Mouse (Mus musculus) liver, embryonic 11.5 days (tissue): ENCODE measurements around the gene Ap3d1. TPM values are rescaled to one million over a fixed set of nuclear protein-coding genes. Genes with fewer than 3 reads are reported as not detected.

Experiments used
- ATAC-seq: fragments of 200-750 bp; cut with Nextera tagmentation; replicated peaks from 2 replicates; pipeline ENCODE4 v1.8.0; 2017; ENCODE audit warnings: moderate number of reproducible peaks, mild to moderate bottlenecking, moderate TSS enrichment, moderate library complexity; ENCODE audit not compliant: low FRiP score
- DNase-seq: peaks from one replicate; pipeline ENCODE4 v3.0.0-alpha.2; 2017; ENCODE audit warnings: low spot score
- H3K27ac ChIP-seq: fragments of 300-500 bp; sonication (generic); 2 replicates; pipeline ENCODE4 v1.5.1; 2014; ENCODE audit warnings: mild to moderate bottlenecking, low read depth, low read length, control low read depth
- H3K27me3 ChIP-seq: fragments of 300-500 bp; sonication (generic); replicated peaks from 2 replicates; pipeline ENCODE4 v1.6.1; 2014; ENCODE audit warnings: low read length, mixed read lengths; ENCODE audit not compliant: control insufficient read depth, insufficient read depth
- H3K36me3 ChIP-seq: fragments of 300-500 bp; sonication (generic); 2 replicates; pipeline ENCODE4 v1.6.1; 2014; ENCODE audit warnings: mild to moderate bottlenecking, low read length, moderate library complexity, mixed read lengths; ENCODE audit not compliant: control insufficient read depth, insufficient read depth
- H3K4me1 ChIP-seq: fragments of 300-500 bp; sonication (generic); replicated peaks from 2 replicates; pipeline ENCODE4 v1.6.1; 2014; ENCODE audit warnings: low read length, mixed read lengths; ENCODE audit not compliant: control insufficient read depth, insufficient read depth
- H3K4me2 ChIP-seq: fragments of 300-500 bp; sonication (generic); 2 replicates; pipeline ENCODE4 v1.6.1; 2014; ENCODE audit warnings: mild to moderate bottlenecking, control low read depth, moderate library complexity
- H3K4me3 ChIP-seq: fragments of 300-500 bp; sonication (generic); 2 replicates; pipeline ENCODE4 v1.5.1; 2014; ENCODE audit warnings: low read depth, low read length, control low read depth
- H3K9ac ChIP-seq: fragments of 300-500 bp; sonication (generic); 2 replicates; pipeline ENCODE4 v1.6.1; 2014; ENCODE audit warnings: low read depth, low read length, control low read depth
- H3K9me3 ChIP-seq: fragments of 300-500 bp; sonication (generic); 2 replicates; pipeline ENCODE4 v1.6.1; 2016; ENCODE audit warnings: low read length, inconsistent platforms, mixed read lengths; ENCODE audit not compliant: control insufficient read depth
- WGBS: fragments of 180-500 bp; shearing (Covaris S2); extraction: QIAGEN DNeasy Blood & Tissue Kit; methylation state at CpG from one replicate; pipeline ENCODE4 v1.1.7; 2014; 5-methylcytosine and 5-hydroxymethylcytosine counted together
- polyA plus RNA-seq: library from polyadenylated mRNA; unstranded; fragments of >200 nt; fragmentation: Nextera tagmentation; extraction: Ambion mirVana; gene quantifications from 2 replicates; pipeline ENCODE4 v1.2.1, GENCODE M21; 2014

Gene Ap3d1
- polyA plus RNA-seq, 1 experiment from 2014 or later, result 53.2 TPM

DNA sequence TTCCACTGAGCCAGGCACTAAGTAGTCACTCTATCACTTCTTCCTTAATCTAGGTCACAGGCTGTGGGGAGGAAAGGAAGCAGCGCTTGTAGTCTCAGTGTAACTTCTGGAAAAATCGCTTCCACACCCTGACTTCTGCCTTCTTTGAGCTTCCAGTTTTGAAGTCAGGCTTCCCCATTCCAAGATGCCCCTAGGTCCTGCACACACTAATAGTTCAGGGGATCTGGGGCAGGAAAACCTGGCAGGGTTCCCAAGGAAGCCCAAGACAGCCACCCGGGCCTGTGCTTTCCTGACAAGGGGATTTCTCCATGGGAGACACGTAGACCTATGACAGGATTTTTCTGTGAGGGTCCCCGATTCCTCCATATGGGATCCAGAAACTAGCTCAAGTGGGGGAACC is 918 bp downstream of the Ap3d1 start:
- peaks cover 35% of the 10 kb centered on the region for H3K4me1 ChIP-seq
- peak overlapping the region; percentile 91 for H3K4me3 ChIP-seq
- peak overlapping the region; percentile 96 for H3K9ac ChIP-seq
- ATAC-seq, result no peak
- peaks cover 4% of the 10 kb centered on the region; the same call in 1 of the 2 replicates for H3K36me3 ChIP-seq
- peak overlapping the region; percentile 99 for H3K4me2 ChIP-seq
- peak overlapping the region; percentile 86 for H3K27ac ChIP-seq
- no peaks in the 10 kb centered on the region for H3K9me3 ChIP-seq
- H3K27me3 ChIP-seq, result no peaks in the 10 kb centered on the region
- 12% methylated on average over 5 of the region's 5 CpGs for WGBS
- no peak for DNase-seq

DNA sequence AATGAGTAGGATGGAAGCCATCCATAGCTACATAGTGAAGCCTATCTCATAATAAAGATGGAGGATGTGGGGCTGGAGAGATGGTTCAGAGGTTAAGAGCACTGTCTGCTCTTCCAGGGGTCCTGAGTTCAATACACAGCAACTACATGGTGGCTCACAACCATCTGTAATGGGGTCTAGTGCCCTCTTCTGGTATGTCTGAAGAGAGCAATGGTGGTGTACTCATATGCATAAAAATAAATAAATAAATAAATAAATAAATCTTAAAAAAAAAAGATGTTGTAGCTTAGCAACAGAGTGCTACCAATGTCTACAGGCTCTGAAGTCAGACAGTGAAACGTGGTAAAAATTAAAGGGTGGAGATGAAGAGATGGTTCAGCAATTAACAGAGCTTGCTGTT is 3.4 kb downstream of the Ap3d1 start:
- peaks cover 4% of the 10 kb centered on the region; the same call in 1 of the 2 replicates for H3K36me3 ChIP-seq
- H3K9me3 ChIP-seq, result no peaks in the 10 kb centered on the region
- peaks cover 27% of the 10 kb centered on the region for H3K4me1 ChIP-seq
- H3K27ac ChIP-seq, result no peak overlapping the region
- DNase-seq, result no peak
- H3K4me3 ChIP-seq, result no peak overlapping the region
- ATAC-seq, result no peak
- H3K4me2 ChIP-seq, result no peak overlapping the region
- H3K9ac ChIP-seq, result no peak overlapping the region
- 65% methylated on average over 1 of the region's 1 CpGs for WGBS
- no peaks in the 10 kb centered on the region for H3K27me3 ChIP-seq

DNA sequence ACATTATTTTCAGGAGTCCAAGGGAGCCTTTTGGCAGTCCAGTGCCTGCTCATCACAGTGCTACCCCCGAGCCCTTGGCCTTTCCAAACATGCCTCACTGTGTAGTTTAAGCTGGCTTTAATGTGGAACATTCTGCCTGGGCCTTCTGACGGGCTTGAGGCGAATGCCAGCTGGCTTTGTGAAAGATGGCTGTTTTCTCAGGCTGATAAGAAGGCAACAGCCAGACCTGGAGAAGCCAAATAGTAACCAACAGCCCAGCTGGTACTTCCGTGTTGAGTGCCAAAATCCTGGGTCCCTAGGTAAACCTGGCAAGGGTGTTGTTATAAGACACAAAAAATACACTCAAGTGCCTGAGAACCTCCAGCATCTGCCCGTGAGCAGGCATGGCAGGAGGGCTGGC is 5.3 kb downstream of the Ap3d1 start:
- Histone ChIP-seq H3K9me3 (no peaks in the 10 kb centered on the region), H3K9ac (0 out of 2 replicates have a peak overlapping the region, but pooled peaks have one; percentile 5), H3K36me3 (peaks cover 11% of the 10 kb centered on the region), H3K27me3 (no peaks in the 10 kb centered on the region), H3K4me3 (no peak overlapping the region), H3K4me1 (peaks cover 23% of the 10 kb centered on the region), H3K27ac (no peak overlapping the region), H3K4me2 (no peak overlapping the region)
- no peak for ATAC-seq
- 62% methylated on average over 5 of the region's 5 CpGs for WGBS
- DNase-seq, result no peak

DNA sequence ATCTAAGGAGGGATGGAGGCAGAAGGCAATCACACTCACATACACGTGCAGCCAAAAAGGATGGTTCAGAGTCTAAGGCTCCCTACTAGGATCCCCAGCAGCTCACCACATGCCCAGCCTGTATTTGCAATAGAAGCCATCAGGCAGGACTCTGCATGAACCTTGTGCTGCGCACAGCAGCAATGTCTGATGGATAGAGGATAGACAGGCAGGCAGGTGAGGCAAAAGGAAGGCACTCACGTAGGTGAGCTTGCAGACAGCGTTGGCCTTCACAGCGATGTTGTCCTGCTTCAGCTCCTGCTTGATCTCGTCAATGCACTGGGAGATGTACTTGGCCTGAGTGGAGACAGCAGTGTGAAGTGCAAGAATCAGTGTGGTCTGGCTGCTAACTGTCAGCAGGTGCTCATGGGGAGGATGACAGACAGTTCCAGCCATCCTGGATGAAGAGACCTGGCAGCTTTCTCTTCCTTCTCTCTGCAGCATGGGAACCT is 9.4 kb downstream of the Ap3d1 start:
- ATAC-seq, result no peak

GRCm38 (mm10) chr10:80727369-80728127 is 14.5 kb downstream of the Ap3d1 start:
- no peaks in the 10 kb centered on the region for H3K27me3 ChIP-seq
- DNase-seq, result no peak
- H3K9ac ChIP-seq, result no peak overlapping the region
- H3K9me3 ChIP-seq, result no peaks in the 10 kb centered on the region
- no peak overlapping the region for H3K4me2 ChIP-seq
- ATAC-seq, result no peak
- H3K4me3 ChIP-seq, result no peak overlapping the region
- WGBS, result 83% methylated on average over 5 of the region's 5 CpGs
- H3K36me3 ChIP-seq, result peaks cover 71% of the 10 kb centered on the region
- H3K4me1 ChIP-seq, result no peaks in the 10 kb centered on the region
- no peak overlapping the region for H3K27ac ChIP-seq

More for the DNA sequence above, 9.4 kb downstream of the Ap3d1 start:
- 95% methylated on average over 6 of the region's 6 CpGs for WGBS
- no peak overlapping the region for H3K27ac ChIP-seq
- H3K9me3 ChIP-seq, result no peaks in the 10 kb centered on the region
- H3K36me3 ChIP-seq, result peaks cover 43% of the 10 kb centered on the region
- H3K4me3 ChIP-seq, result no peak overlapping the region
- no peak overlapping the region for H3K9ac ChIP-seq
- DNase-seq, result no peak
- H3K4me2 ChIP-seq, result no peak overlapping the region
- H3K4me1 ChIP-seq, result peaks cover 8% of the 10 kb centered on the region
- H3K27me3 ChIP-seq, result no peaks in the 10 kb centered on the region

GRCm38 (mm10) chr10:80717281-80717680 is 24.8 kb downstream of the Ap3d1 start:
- no peak overlapping the region for H3K27ac ChIP-seq
- no peak for DNase-seq
- no peaks in the 10 kb centered on the region for H3K4me1 ChIP-seq
- WGBS, result 86% methylated on average over 1 of the region's 1 CpGs
- peaks cover 80% of the 10 kb centered on the region for H3K36me3 ChIP-seq
- no peak overlapping the region for H3K4me3 ChIP-seq
- ATAC-seq, result no peak
- H3K9me3 ChIP-seq, result no peaks in the 10 kb centered on the region
- H3K9ac ChIP-seq, result no peak overlapping the region
- no peaks in the 10 kb centered on the region for H3K27me3 ChIP-seq
- no peak overlapping the region for H3K4me2 ChIP-seq

DNA sequence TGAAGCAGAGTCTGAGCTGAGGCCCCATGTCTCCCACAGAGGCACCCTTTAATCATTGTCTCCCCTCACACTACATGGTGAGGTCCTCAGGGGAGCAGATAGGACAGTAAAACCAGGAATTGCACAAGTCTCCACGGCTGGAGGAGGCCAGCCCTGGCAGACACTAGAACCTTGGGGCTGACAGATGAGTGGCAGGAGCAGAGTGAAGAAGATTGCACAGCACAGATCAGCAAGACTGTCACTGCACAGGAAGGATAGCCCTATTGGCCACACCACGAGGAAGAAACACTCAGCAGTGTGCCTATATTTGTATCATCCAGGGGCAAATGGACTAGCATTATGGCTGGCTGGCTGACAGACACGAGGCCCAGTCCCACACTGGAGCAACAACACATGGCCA is 31.2 kb downstream of the Ap3d1 start:
- H3K36me3 ChIP-seq, result peaks cover 82% of the 10 kb centered on the region
- no peaks in the 10 kb centered on the region for H3K4me1 ChIP-seq
- ATAC-seq (no peak), DNase-seq (no peak)
- H3K27me3 ChIP-seq, result no peaks in the 10 kb centered on the region
- no peak overlapping the region for H3K4me3 ChIP-seq
- no peak overlapping the region for H3K27ac ChIP-seq
- 81% methylated on average over 3 of the region's 3 CpGs for WGBS
- H3K9ac ChIP-seq, result no peak overlapping the region
- H3K4me2 ChIP-seq, result no peak overlapping the region
- H3K9me3 ChIP-seq, result no peaks in the 10 kb centered on the region

GRCm38 (mm10) chr10:80705479-80705878 is 36.6 kb downstream of the Ap3d1 start:
- no peak for ATAC-seq
- peaks cover 40% of the 10 kb centered on the region for H3K36me3 ChIP-seq
- WGBS, result 79% methylated on average over 3 of the region's 3 CpGs
- H3K4me2 ChIP-seq, result no peak overlapping the region
- no peak overlapping the region for H3K4me3 ChIP-seq
- no peaks in the 10 kb centered on the region for H3K27me3 ChIP-seq
- no peak for DNase-seq
- H3K27ac ChIP-seq, result no peak overlapping the region
- H3K9me3 ChIP-seq, result no peaks in the 10 kb centered on the region
- H3K4me1 ChIP-seq, result peaks cover 20% of the 10 kb centered on the region
- H3K9ac ChIP-seq, result no peak overlapping the region

DNA sequence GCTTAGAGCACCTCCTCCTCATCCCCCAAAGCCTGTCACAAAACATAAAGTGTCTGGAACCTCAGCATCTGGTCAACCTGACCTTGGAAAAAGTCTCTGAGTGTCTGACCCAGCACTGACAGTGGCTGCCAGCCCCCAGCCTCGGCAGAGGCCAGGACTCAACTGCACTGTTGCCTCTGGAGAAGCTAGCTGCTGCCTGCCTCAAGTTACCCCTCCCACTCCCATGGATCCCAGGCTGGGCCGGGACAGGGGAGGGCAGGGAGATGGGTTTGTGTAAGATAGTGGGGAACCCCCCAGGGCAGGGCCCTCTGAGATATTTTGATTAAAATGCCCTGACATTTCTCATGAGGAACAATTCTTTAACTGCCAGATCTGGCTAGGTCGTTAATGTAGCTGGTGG is 37.0 kb downstream of the Ap3d1 start:
- no peak overlapping the region for H3K4me2 ChIP-seq
- no peaks in the 10 kb centered on the region for H3K27me3 ChIP-seq
- DNase-seq (no peak), ATAC-seq (no peak)
- 61% methylated on average over 3 of the region's 3 CpGs for WGBS
- H3K9ac ChIP-seq, result no peak overlapping the region
- H3K4me3 ChIP-seq, result no peak overlapping the region
- peaks cover 35% of the 10 kb centered on the region for H3K36me3 ChIP-seq
- H3K4me1 ChIP-seq, result peaks cover 24% of the 10 kb centered on the region
- H3K9me3 ChIP-seq, result no peaks in the 10 kb centered on the region
- no peak overlapping the region for H3K27ac ChIP-seq
